ENCODE assay signal across 20 mouse cellular contexts in genomic region chr17:68280915-68281314, GRCm38 (mm10). TPM values are rescaled to one million over a fixed set of nuclear protein-coding genes. Genes with fewer than 3 reads are reported as not detected.
"Had no signal": no experiment of that assay in that cellular context is flagged by ENCODE, and none has a peak within 500 bp of the region (broad histone marks: within the 10 kb centered on the region; RNA-seq: fewer than 3 reads in every experiment).

No protein-coding gene starts in this region.

- DNase-seq: liver, embryonic 13.5 days; liver, postnatal 0 days; lung, adult 2 months; lung, postnatal 10 days; right cerebral cortex, postnatal 14 days; thymus, adult 2 months; thymus, postnatal 25 days; thymus, postnatal 4 days had no signal

- H3K27me3 ChIP-seq: liver, embryonic 13.5 days; liver, embryonic 15.5 days; lung, embryonic 15.5 days; megakaryocyte, embryonic 14.5 days; midbrain, embryonic 13.5 days; midbrain, embryonic 15.5 days; neural tube, embryonic 13.5 days; neural tube, embryonic 15.5 days; stomach, embryonic 15.5 days had no signal

- H3K36me3 ChIP-seq: liver, embryonic 13.5 days; liver, embryonic 15.5 days; lung, embryonic 15.5 days; midbrain, embryonic 13.5 days; midbrain, embryonic 15.5 days; neural tube, embryonic 13.5 days; neural tube, embryonic 15.5 days; stomach, embryonic 15.5 days had no signal

- H3K4me1 ChIP-seq: liver, embryonic 13.5 days; liver, embryonic 15.5 days; lung, embryonic 15.5 days; megakaryocyte, embryonic 14.5 days; midbrain, embryonic 13.5 days; stomach, embryonic 15.5 days had no signal

- ATAC-seq: liver, postnatal 0 days; midbrain, embryonic 13.5 days; midbrain, embryonic 15.5 days had no signal

- H3K27ac ChIP-seq: liver, embryonic 13.5 days; liver, embryonic 15.5 days; lung, embryonic 15.5 days; macrophage; midbrain, embryonic 13.5 days; midbrain, embryonic 15.5 days; neural tube, embryonic 13.5 days; neural tube, embryonic 15.5 days; stomach, embryonic 15.5 days; stomach, postnatal 0 days had no signal

- H3K4me2 ChIP-seq: liver, embryonic 13.5 days; liver, embryonic 15.5 days; lung, embryonic 15.5 days; midbrain, embryonic 11.5 days; midbrain, embryonic 13.5 days; midbrain, embryonic 15.5 days; neural tube, embryonic 13.5 days; neural tube, embryonic 15.5 days; stomach, embryonic 15.5 days had no signal

- H3K4me3 ChIP-seq: liver, embryonic 13.5 days; liver, embryonic 15.5 days; lung, embryonic 15.5 days; megakaryocyte, embryonic 14.5 days; midbrain, embryonic 13.5 days; midbrain, embryonic 15.5 days; neural tube, embryonic 13.5 days; neural tube, embryonic 15.5 days; stomach, embryonic 15.5 days had no signal

- H3K9me3 ChIP-seq: liver, embryonic 13.5 days; liver, embryonic 15.5 days; lung, embryonic 15.5 days; midbrain, embryonic 13.5 days; midbrain, embryonic 15.5 days; neural tube, embryonic 13.5 days; neural tube, embryonic 15.5 days; stomach, embryonic 15.5 days had no signal

- H3K9ac ChIP-seq: liver, embryonic 13.5 days; liver, embryonic 15.5 days; liver, postnatal 0 days; lung, embryonic 15.5 days; midbrain, embryonic 13.5 days; midbrain, embryonic 15.5 days; neural tube, embryonic 13.5 days; neural tube, embryonic 15.5 days; stomach, embryonic 15.5 days had no signal

RNA-seq across cellular contexts. Expression of gene L3mbtl4, which starts 7.3 kb away (rescaled TPM):
- polyA plus RNA-seq: liver, embryonic 13.5 days; liver, embryonic 15.5 days; liver, postnatal 0 days; lung, adult 2 months; macrophage; spleen, adult 2 months; stomach, postnatal 0 days; thymus, adult 2 months had no signal
